Mouse (Mus musculus) lung, embryonic 16.5 days (tissue): ENCODE results near the gene Prkce. TPM values are rescaled to one million over a fixed set of nuclear protein-coding genes. Genes with fewer than 3 reads are reported as not detected.

Experiments used
- ATAC-seq: fragments of 200-750 bp; cut with Nextera tagmentation; 2 replicates; pipeline ENCODE4 v1.8.0; 2017; ENCODE audit warnings: low read depth, mild to moderate bottlenecking, moderate library complexity
- H3K27ac ChIP-seq: fragments of 300-500 bp; sonication (generic); 2 replicates; pipeline ENCODE4 v1.5.1; 2014; ENCODE audit warnings: mild to moderate bottlenecking, control low read depth, low read length
- H3K27me3 ChIP-seq: fragments of 300-500 bp; sonication (generic); 2 replicates; pipeline ENCODE4 v1.6.1; 2014; ENCODE audit warnings: low read depth, low read length, mixed read lengths; ENCODE audit not compliant: control insufficient read depth, insufficient read depth
- H3K36me3 ChIP-seq: fragments of 300-500 bp; sonication (generic); 2 replicates; pipeline ENCODE4 v1.6.1; 2014; ENCODE audit warnings: low read length; ENCODE audit not compliant: control insufficient read depth, insufficient read depth
- H3K4me1 ChIP-seq: fragments of 300-500 bp; sonication (generic); replicated peaks from 2 replicates; pipeline ENCODE4 v1.6.1; 2014; ENCODE audit warnings: low read length, mixed read lengths; ENCODE audit not compliant: control insufficient read depth, insufficient read depth
- H3K4me2 ChIP-seq: fragments of 300-500 bp; sonication (generic); 2 replicates; pipeline ENCODE4 v1.6.1; 2014; ENCODE audit warnings: low read depth, low read length, control low read depth
- H3K4me3 ChIP-seq: fragments of 300-500 bp; sonication (generic); 2 replicates; pipeline ENCODE4 v1.5.1; 2014; ENCODE audit warnings: mild to moderate bottlenecking, low read length, control low read depth
- H3K9ac ChIP-seq: fragments of 300-500 bp; sonication (generic); 2 replicates; pipeline ENCODE4 v1.6.1; 2014; ENCODE audit warnings: low read length, control low read depth
- H3K9me3 ChIP-seq: fragments of 300-500 bp; sonication (generic); 2 replicates; pipeline ENCODE4 v1.6.1; 2016; ENCODE audit warnings: low read length; ENCODE audit not compliant: control insufficient read depth
- WGBS: fragments of 180-500 bp; shearing (Covaris S2); extraction: QIAGEN DNeasy Blood & Tissue Kit; methylation state at CpG from one replicate; pipeline ENCODE4 v1.1.7; 2014; 5-methylcytosine and 5-hydroxymethylcytosine counted together
- polyA plus RNA-seq: library from polyadenylated mRNA; unstranded; fragments of >200 nt; fragmentation: Nextera tagmentation; extraction: Ambion mirVana; gene quantifications from 2 replicates; pipeline ENCODE4 v1.2.1, GENCODE M21; 2015

Gene Prkce
- polyA plus RNA-seq, 1 experiment from 2014 or later = 4.9 TPM

DNA sequence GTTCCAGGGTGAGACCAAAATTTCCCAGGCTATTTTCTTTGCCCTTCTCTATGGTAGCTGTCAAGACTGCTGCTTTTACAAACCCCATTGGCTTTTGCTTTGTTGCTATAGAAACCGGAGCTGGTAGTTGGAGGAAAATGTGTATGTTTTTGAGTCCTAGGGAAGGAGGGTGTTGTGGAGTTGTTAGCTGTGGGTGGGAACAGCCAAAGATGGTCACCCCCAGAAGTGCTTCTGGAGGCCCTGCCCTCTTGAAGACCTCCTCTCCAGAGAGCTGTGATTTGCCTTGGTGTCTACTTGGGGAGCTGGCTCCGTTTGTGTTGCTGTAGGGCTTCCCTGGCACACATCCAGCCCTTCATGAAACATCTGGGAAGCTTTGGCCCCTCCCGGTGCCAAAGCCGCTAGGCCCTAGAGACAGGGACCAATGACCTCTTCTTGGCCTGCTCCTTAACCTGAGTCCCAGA lies 203.5 kb downstream of the Prkce start:
- H3K27ac ChIP-seq = no peak overlapping the region
- peak; percentile 51; the same call in 1 of the 2 replicates for ATAC-seq
- H3K9ac ChIP-seq = no peak overlapping the region
- 22% methylated on average over 4 of the region's 4 CpGs for WGBS
- H3K27me3 ChIP-seq = no peaks in the 10 kb centered on the region
- no peaks in the 10 kb centered on the region for H3K36me3 ChIP-seq
- peaks cover 16% of the 10 kb centered on the region for H3K4me1 ChIP-seq
- no peak overlapping the region for H3K4me3 ChIP-seq
- no peak overlapping the region for H3K4me2 ChIP-seq
- H3K9me3 ChIP-seq = no peaks in the 10 kb centered on the region

- H3K4me3 ChIP-seq = no peak overlapping the region
- H3K9me3 ChIP-seq = no peaks in the 10 kb centered on the region
- ATAC-seq = no peak
- H3K4me1 ChIP-seq = peaks cover 11% of the 10 kb centered on the region
- no peak overlapping the region for H3K4me2 ChIP-seq
- no peaks in the 10 kb centered on the region for H3K27me3 ChIP-seq
- no peaks in the 10 kb centered on the region for H3K36me3 ChIP-seq
- H3K27ac ChIP-seq = no peak overlapping the region
- no peak overlapping the region for H3K9ac ChIP-seq
- 83% methylated on average over 6 of the region's 6 CpGs for WGBS
These were observed 208.8 kb downstream of the Prkce start for GRCm38 (mm10) chr17:86376389-86376788.

DNA sequence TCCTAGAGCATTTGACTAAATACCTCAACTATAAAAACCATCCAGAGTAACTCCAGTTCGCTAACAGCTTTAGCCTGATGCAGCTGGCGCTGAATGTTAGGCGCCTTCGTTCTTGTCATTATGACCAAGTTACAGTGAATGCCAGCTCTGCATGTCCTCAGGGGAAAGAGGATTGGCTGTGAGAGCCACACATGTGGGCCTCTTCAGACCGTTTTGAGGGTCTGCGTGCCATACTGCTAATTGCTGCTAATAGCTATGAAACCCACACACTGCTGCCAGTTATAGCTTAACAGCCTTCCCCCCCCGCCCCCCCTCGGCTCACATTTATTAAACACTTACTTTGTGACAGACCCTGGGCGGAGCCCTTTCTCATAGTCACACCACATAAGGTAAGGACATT lies 210.3 kb downstream of the Prkce start:
- no peak overlapping the region for H3K27ac ChIP-seq
- no peaks in the 10 kb centered on the region for H3K36me3 ChIP-seq
- H3K4me2 ChIP-seq = no peak overlapping the region
- no peaks in the 10 kb centered on the region for H3K27me3 ChIP-seq
- H3K4me1 ChIP-seq = peaks cover 8% of the 10 kb centered on the region; the same call in 1 of the 2 replicates
- ATAC-seq = no peak
- no peaks in the 10 kb centered on the region for H3K9me3 ChIP-seq
- 90% methylated on average over 9 of the region's 9 CpGs for WGBS
- H3K9ac ChIP-seq = no peak overlapping the region
- no peak overlapping the region for H3K4me3 ChIP-seq

GRCm38 (mm10) chr17:86378611-86379010 lies 211.0 kb downstream of the Prkce start:
- Histone ChIP-seq H3K27ac (no peak overlapping the region), H3K9ac (no peak overlapping the region), H3K4me3 (no peak overlapping the region), H3K27me3 (no peaks in the 10 kb centered on the region), H3K4me1 (peaks cover 8% of the 10 kb centered on the region; the same call in 1 of the 2 replicates), H3K4me2 (no peak overlapping the region), H3K36me3 (no peaks in the 10 kb centered on the region), H3K9me3 (no peaks in the 10 kb centered on the region)
- no peak for ATAC-seq
- WGBS = 63% methylated on average over 11 of the region's 11 CpGs

DNA sequence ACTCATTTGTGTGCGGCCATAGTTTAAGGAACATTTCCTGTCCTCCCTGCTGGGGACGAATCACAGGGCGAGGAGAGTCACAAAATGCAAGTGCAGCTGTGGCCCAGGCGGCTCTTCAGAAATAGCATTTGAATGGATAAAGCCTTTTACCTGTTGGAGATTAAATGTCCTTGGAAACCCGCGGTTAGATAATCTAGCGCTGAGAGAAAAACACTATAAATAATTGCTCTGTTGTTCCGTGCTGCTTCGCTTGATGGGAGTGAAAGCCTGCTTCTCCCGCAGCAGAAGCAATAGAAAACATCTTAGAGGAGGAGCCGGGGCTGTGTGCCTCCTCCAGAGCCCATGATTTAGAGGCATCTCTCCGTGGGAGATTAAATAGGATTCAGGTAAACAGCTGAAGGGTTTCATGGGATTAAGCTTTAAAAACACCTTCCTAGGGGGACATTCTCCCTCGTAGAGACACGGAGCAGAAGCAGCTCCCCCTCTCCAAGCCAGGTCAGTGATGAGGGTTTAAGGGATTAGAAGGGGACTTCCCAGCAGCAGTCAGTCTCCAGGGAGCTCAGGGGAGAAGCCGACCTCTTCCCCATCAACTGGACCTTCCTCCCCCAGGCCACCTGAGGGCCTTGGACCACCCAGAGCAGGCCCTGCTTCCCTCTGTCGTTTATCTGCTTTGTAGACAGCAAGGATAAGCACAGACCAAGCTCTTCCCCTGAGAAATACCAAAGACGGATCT lies 212.0 kb downstream of the Prkce start:
- Histone ChIP-seq H3K9me3 (no peaks in the 10 kb centered on the region), H3K27me3 (no peaks in the 10 kb centered on the region), H3K9ac (no peak overlapping the region), H3K36me3 (no peaks in the 10 kb centered on the region), H3K4me3 (no peak overlapping the region), H3K4me2 (no peak overlapping the region), H3K27ac (no peak overlapping the region), H3K4me1 (peaks cover 8% of the 10 kb centered on the region)
- ATAC-seq = no peak
- 35% methylated on average over 17 of the region's 17 CpGs for WGBS

- no peak for ATAC-seq
- 84% methylated on average over 9 of the region's 9 CpGs for WGBS
- H3K4me1 ChIP-seq = peaks cover 8% of the 10 kb centered on the region
- no peak overlapping the region for H3K4me2 ChIP-seq
- H3K36me3 ChIP-seq = no peaks in the 10 kb centered on the region
- H3K27me3 ChIP-seq = no peaks in the 10 kb centered on the region
- H3K4me3 ChIP-seq = no peak overlapping the region
- H3K27ac ChIP-seq = no peak overlapping the region
- no peaks in the 10 kb centered on the region for H3K9me3 ChIP-seq
- no peak overlapping the region for H3K9ac ChIP-seq
These were observed 213.9 kb downstream of the Prkce start for GRCm38 (mm10) chr17:86381464-86381863.

DNA sequence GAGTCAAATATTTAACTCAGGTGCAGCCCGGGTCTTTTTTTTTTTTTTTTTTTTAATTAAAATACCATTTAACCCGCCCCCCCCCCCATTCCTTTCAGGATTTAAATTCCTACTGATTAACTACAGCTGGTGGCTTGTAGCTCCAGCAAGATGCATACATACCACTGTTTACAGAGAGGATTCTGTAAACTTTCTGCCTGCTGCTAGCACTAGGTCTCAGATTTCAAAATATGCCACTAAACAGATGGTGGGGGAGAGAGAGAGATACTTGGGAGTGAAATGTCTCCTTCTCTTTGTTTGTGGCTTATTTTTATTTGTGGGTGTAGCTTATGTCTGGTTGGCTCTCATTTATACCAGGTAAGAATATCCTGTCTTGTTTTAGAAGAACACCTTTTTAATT lies 215.3 kb downstream of the Prkce start:
- H3K4me1 ChIP-seq = peaks cover 8% of the 10 kb centered on the region
- peak; percentile 70 for ATAC-seq
- no peak overlapping the region for H3K27ac ChIP-seq

DNA sequence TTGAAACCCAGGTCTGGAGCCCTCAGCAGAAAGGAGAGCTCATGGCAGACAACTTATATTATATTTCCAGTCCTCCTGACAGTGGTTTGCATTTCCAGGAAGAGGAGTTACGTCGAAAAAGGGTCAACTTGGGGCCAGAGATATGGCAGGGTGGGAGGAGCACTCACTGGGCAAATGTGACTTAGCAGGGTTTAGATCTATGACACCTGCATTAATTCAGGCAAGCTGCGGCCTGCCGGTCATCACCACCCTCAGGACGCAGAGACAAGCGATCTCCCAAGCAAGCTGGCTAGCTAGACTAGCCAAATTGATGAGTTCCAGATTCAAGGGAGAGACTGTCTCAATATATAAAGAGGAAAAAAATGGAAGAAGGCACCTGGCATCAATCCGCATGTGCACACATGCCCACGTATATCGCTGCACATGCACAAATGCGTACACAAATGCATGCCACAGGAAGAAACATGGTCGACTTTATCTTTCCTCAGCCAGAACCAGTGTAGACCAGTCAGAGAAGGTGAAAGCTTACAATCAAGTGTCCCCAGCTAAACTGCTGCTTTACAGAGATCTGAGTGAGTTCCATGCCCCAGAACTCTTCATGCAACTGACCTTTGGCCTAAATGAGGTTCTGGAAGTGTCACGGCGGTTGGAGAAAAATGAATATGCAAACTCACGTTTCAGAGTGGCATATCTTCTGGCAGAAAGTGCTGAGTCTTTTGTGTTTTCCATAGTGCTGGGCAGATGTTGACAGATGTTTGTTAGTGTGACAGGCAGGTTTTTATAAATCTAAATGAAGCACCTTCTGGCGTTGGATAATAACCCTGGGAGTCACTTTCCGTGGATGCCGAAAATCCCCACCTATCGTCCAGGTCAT lies 216.4 kb downstream of the Prkce start:
- 60% methylated on average over 18 of the region's 18 CpGs for WGBS
- ATAC-seq = no peak
- no peak overlapping the region for H3K27ac ChIP-seq
- no peak overlapping the region for H3K9ac ChIP-seq
- no peaks in the 10 kb centered on the region for H3K36me3 ChIP-seq
- H3K4me2 ChIP-seq = no peak overlapping the region
- H3K4me1 ChIP-seq = peaks cover under 1% of the 10 kb centered on the region
- H3K9me3 ChIP-seq = no peaks in the 10 kb centered on the region
- no peaks in the 10 kb centered on the region for H3K27me3 ChIP-seq
- H3K4me3 ChIP-seq = no peak overlapping the region

More for the DNA sequence above, 215.3 kb downstream of the Prkce start:
- no peaks in the 10 kb centered on the region for H3K9me3 ChIP-seq
- H3K9ac ChIP-seq = no peak overlapping the region
- H3K27me3 ChIP-seq = no peaks in the 10 kb centered on the region
- WGBS = 3% methylated on average over 2 of the region's 2 CpGs
- H3K36me3 ChIP-seq = no peaks in the 10 kb centered on the region
- H3K4me2 ChIP-seq = no peak overlapping the region
- H3K4me3 ChIP-seq = no peak overlapping the region

GRCm38 (mm10) chr17:86392475-86392874 lies 224.9 kb downstream of the Prkce start:
- Histone ChIP-seq H3K9me3 (no peaks in the 10 kb centered on the region), H3K4me1 (0 out of 2 replicates have a peak, but pooled peaks cover 2% of the 10 kb centered on the region), H3K9ac (no peak overlapping the region), H3K4me2 (no peak overlapping the region), H3K27ac (no peak overlapping the region), H3K36me3 (no peaks in the 10 kb centered on the region), H3K4me3 (no peak overlapping the region), H3K27me3 (no peaks in the 10 kb centered on the region)
- 84% methylated on average over 5 of the region's 5 CpGs for whole genome bisulfite sequencing
- no peak for ATAC-seq
